Mouse (Mus musculus): Measurements from ENCODE around the gene Prkca. TPM values are rescaled to one million over a fixed set of nuclear protein-coding genes. Genes with fewer than 3 reads are reported as not detected.

Gene Prkca
- polyA plus RNA-seq, 1 experiment from 2014 or later, result 7.2 TPM

- no peak for ATAC-seq (replicated peaks)
- Histone ChIP-seq H3K36me3 (replicated peaks) (no peaks in the 10 kb centered on the region), H3K9me3 (no peaks in the 10 kb centered on the region), H3K9ac (no peak overlapping the region), H3K4me3 (no peak overlapping the region), H3K4me2 (no peak overlapping the region), H3K4me1 (peaks cover 21% of the 10 kb centered on the region), H3K27me3 (replicated peaks) (no peaks in the 10 kb centered on the region), H3K27ac (no peak overlapping the region)
- WGBS, result 90% methylated on average over 5 of the region's 5 CpGs
Observed at GRCm38 (mm10) chr11:108178802-108179201, 164.9 kb downstream of the Prkca start.

- Histone ChIP-seq H3K4me3 (no peak overlapping the region), H3K36me3 (replicated peaks) (no peaks in the 10 kb centered on the region), H3K27me3 (replicated peaks) (no peaks in the 10 kb centered on the region), H3K4me2 (no peak overlapping the region), H3K9ac (no peak overlapping the region), H3K9me3 (no peaks in the 10 kb centered on the region), H3K4me1 (peaks cover 21% of the 10 kb centered on the region), H3K27ac (no peak overlapping the region)
- WGBS, result 94% methylated on average over 3 of the region's 3 CpGs
- ATAC-seq (replicated peaks), result no peak
Observed at GRCm38 (mm10) chr11:108178258-108178657, 165.5 kb downstream of the Prkca start.

- H3K4me2 ChIP-seq, result no peak overlapping the region
- WGBS, result 81% methylated on average over 5 of the region's 5 CpGs
- H3K4me3 ChIP-seq, result no peak overlapping the region
- H3K4me1 ChIP-seq, result peaks cover 22% of the 10 kb centered on the region
- no peak for ATAC-seq (replicated peaks)
- no peaks in the 10 kb centered on the region for H3K27me3 ChIP-seq (replicated peaks)
- H3K27ac ChIP-seq, result no peak overlapping the region
- H3K9me3 ChIP-seq, result no peaks in the 10 kb centered on the region
- H3K36me3 ChIP-seq (replicated peaks), result no peaks in the 10 kb centered on the region
- H3K9ac ChIP-seq, result no peak overlapping the region
Observed at GRCm38 (mm10) chr11:108176715-108177114, 167.0 kb downstream of the Prkca start.

GRCm38 (mm10) chr11:108171917-108172316 lies 171.8 kb downstream of the Prkca start:
- ATAC-seq (replicated peaks), result peak; percentile 83
- 39% methylated on average over 5 of the region's 5 CpGs for WGBS

GRCm38 (mm10) chr11:108171260-108171659 lies 172.5 kb downstream of the Prkca start:
- Histone ChIP-seq H3K4me1 (peaks cover 9% of the 10 kb centered on the region; the same call in 1 of the 2 replicates), H3K36me3 (replicated peaks) (no peaks in the 10 kb centered on the region), H3K27me3 (replicated peaks) (no peaks in the 10 kb centered on the region), H3K9me3 (peaks cover 4% of the 10 kb centered on the region), H3K27ac (peak overlapping the region; percentile 57; the same call in 1 of the 2 replicates), H3K4me2 (no peak overlapping the region), H3K4me3 (no peak overlapping the region), H3K9ac (no peak overlapping the region)
- no peak for ATAC-seq (replicated peaks)
- WGBS, result 95% methylated on average over 6 of the region's 6 CpGs

More at GRCm38 (mm10) chr11:108171917-108172316, 171.8 kb downstream of the Prkca start:
- Histone ChIP-seq H3K4me2 (no peak overlapping the region), H3K36me3 (replicated peaks) (no peaks in the 10 kb centered on the region), H3K9ac (no peak overlapping the region), H3K27me3 (replicated peaks) (no peaks in the 10 kb centered on the region), H3K9me3 (peaks cover 4% of the 10 kb centered on the region), H3K27ac (peak overlapping the region; percentile 57), H3K4me3 (no peak overlapping the region), H3K4me1 (peaks cover 9% of the 10 kb centered on the region; the same call in 1 of the 2 replicates)

- ATAC-seq (replicated peaks), result no peak
- peaks cover 4% of the 10 kb centered on the region for H3K9me3 ChIP-seq
- no peak overlapping the region for H3K4me2 ChIP-seq
- WGBS, result 92% methylated on average over 3 of the region's 3 CpGs
- H3K4me3 ChIP-seq, result no peak overlapping the region
- H3K4me1 ChIP-seq, result peaks cover 17% of the 10 kb centered on the region
- no peak overlapping the region for H3K27ac ChIP-seq
- no peaks in the 10 kb centered on the region for H3K36me3 ChIP-seq (replicated peaks)
- no peak overlapping the region for H3K9ac ChIP-seq
- no peaks in the 10 kb centered on the region for H3K27me3 ChIP-seq (replicated peaks)
Observed at GRCm38 (mm10) chr11:108170107-108170506, 173.6 kb downstream of the Prkca start.

GRCm38 (mm10) chr11:108165725-108166124 lies 178.0 kb downstream of the Prkca start:
- Histone ChIP-seq H3K27ac (peak overlapping the region; percentile 26; the same call in 1 of the 2 replicates), H3K9ac (no peak overlapping the region), H3K9me3 (peaks cover 4% of the 10 kb centered on the region), H3K4me1 (peaks cover 21% of the 10 kb centered on the region), H3K27me3 (replicated peaks) (no peaks in the 10 kb centered on the region), H3K36me3 (replicated peaks) (no peaks in the 10 kb centered on the region), H3K4me3 (no peak overlapping the region), H3K4me2 (no peak overlapping the region)
- WGBS, result 61% methylated on average over 9 of the region's 9 CpGs
- ATAC-seq (replicated peaks), result no peak

GRCm38 (mm10) chr11:108162639-108163038 lies 181.1 kb downstream of the Prkca start:
- WGBS, result 72% methylated on average over 1 of the region's 1 CpGs
- Histone ChIP-seq H3K9ac (no peak overlapping the region), H3K27ac (peak overlapping the region; percentile 19), H3K4me1 (peaks cover 21% of the 10 kb centered on the region), H3K4me3 (no peak overlapping the region), H3K4me2 (no peak overlapping the region), H3K9me3 (no peaks in the 10 kb centered on the region; the same call in 1 of the 2 replicates), H3K27me3 (replicated peaks) (no peaks in the 10 kb centered on the region), H3K36me3 (replicated peaks) (no peaks in the 10 kb centered on the region)
- ATAC-seq (replicated peaks), result no peak

- no peak for ATAC-seq (replicated peaks)
- 20% methylated on average over 4 of the region's 4 CpGs for WGBS
- H3K27ac ChIP-seq, result peak overlapping the region; percentile 19
- H3K27me3 ChIP-seq (replicated peaks), result no peaks in the 10 kb centered on the region
- no peak overlapping the region for H3K4me3 ChIP-seq
- peaks cover 21% of the 10 kb centered on the region for H3K4me1 ChIP-seq
- H3K4me2 ChIP-seq, result no peak overlapping the region
- H3K36me3 ChIP-seq (replicated peaks), result no peaks in the 10 kb centered on the region
- no peak overlapping the region for H3K9ac ChIP-seq
- no peaks in the 10 kb centered on the region; the same call in 1 of the 2 replicates for H3K9me3 ChIP-seq
Observed at GRCm38 (mm10) chr11:108162110-108162509, 181.6 kb downstream of the Prkca start.

GRCm38 (mm10) chr11:108160056-108160455 lies 183.7 kb downstream of the Prkca start:
- ATAC-seq (replicated peaks), result no peak
- H3K27me3 ChIP-seq (replicated peaks), result no peaks in the 10 kb centered on the region
- H3K4me3 ChIP-seq, result no peak overlapping the region
- no peak overlapping the region for H3K27ac ChIP-seq
- no peak overlapping the region for H3K4me2 ChIP-seq
- peaks cover 12% of the 10 kb centered on the region for H3K4me1 ChIP-seq
- no peak overlapping the region for H3K9ac ChIP-seq
- H3K36me3 ChIP-seq (replicated peaks), result no peaks in the 10 kb centered on the region
- no peaks in the 10 kb centered on the region; the same call in 1 of the 2 replicates for H3K9me3 ChIP-seq
- 89% methylated on average over 7 of the region's 7 CpGs for WGBS

GRCm38 (mm10) chr11:108158046-108158445 lies 185.7 kb downstream of the Prkca start:
- Histone ChIP-seq H3K4me2 (no peak overlapping the region), H3K9me3 (no peaks in the 10 kb centered on the region; the same call in 1 of the 2 replicates), H3K36me3 (replicated peaks) (no peaks in the 10 kb centered on the region), H3K4me3 (no peak overlapping the region), H3K9ac (no peak overlapping the region), H3K27ac (no peak overlapping the region), H3K4me1 (peaks cover 12% of the 10 kb centered on the region), H3K27me3 (replicated peaks) (no peaks in the 10 kb centered on the region)
- ATAC-seq (replicated peaks), result no peak
- 98% methylated on average over 3 of the region's 3 CpGs for WGBS

- Histone ChIP-seq H3K27ac (no peak overlapping the region), H3K4me2 (no peak overlapping the region), H3K4me3 (no peak overlapping the region), H3K9me3 (no peaks in the 10 kb centered on the region; the same call in 1 of the 2 replicates), H3K9ac (no peak overlapping the region), H3K27me3 (replicated peaks) (no peaks in the 10 kb centered on the region), H3K4me1 (peaks cover 3% of the 10 kb centered on the region), H3K36me3 (replicated peaks) (no peaks in the 10 kb centered on the region)
- WGBS, result 96% methylated on average over 5 of the region's 5 CpGs
- no peak for ATAC-seq (replicated peaks)
Observed at GRCm38 (mm10) chr11:108157074-108157473, 186.7 kb downstream of the Prkca start.

- H3K4me1 ChIP-seq, result no peaks in the 10 kb centered on the region; the same call in 1 of the 2 replicates
- ATAC-seq (replicated peaks), result no peak
- H3K4me3 ChIP-seq, result no peak overlapping the region
- 83% methylated on average over 5 of the region's 5 CpGs for WGBS
- no peak overlapping the region for H3K4me2 ChIP-seq
- H3K9me3 ChIP-seq, result no peaks in the 10 kb centered on the region; the same call in 1 of the 2 replicates
- H3K9ac ChIP-seq, result no peak overlapping the region
- H3K36me3 ChIP-seq (replicated peaks), result no peaks in the 10 kb centered on the region
- H3K27ac ChIP-seq, result no peak overlapping the region
- no peaks in the 10 kb centered on the region for H3K27me3 ChIP-seq (replicated peaks)
Observed at GRCm38 (mm10) chr11:108156107-108156506, 187.6 kb downstream of the Prkca start.
